Mouse (Mus musculus) liver, adult 2 months (tissue): Measurements from ENCODE around the gene Grik2. TPM values are rescaled to one million over a fixed set of nuclear protein-coding genes. Genes with fewer than 3 reads are reported as not detected.
A peak's percentile ranks its signal among the peaks of the same experiment; 100 is the strongest.

Experiments used
- DNase-seq: peaks from one replicate; pipeline ENCODE4 v3.0.0-alpha.2; 2011; ENCODE audit warnings: low read depth, low spot score; ENCODE audit errors: extremely low read depth
- H3K27ac ChIP-seq: fragments of 200-500 bp; replicated peaks from 2 replicates; pipeline ENCODE4 v1.5.1; 2012; ENCODE audit warnings: low read depth, mild to moderate bottlenecking, control low read depth, inconsistent platforms, low read length; ENCODE audit not compliant: insufficient read depth
- H3K27me3 ChIP-seq: fragments of 200-500 bp; 2 replicates; pipeline ENCODE4 v1.6.1; 2012; ENCODE audit warnings: mild to moderate bottlenecking, moderate library complexity, low read length, inconsistent platforms; ENCODE audit not compliant: control insufficient read depth, insufficient read depth
- H3K36me3 ChIP-seq: fragments of 200-500 bp; 2 replicates; pipeline ENCODE4 v1.6.1; 2012; ENCODE audit warnings: low read length, inconsistent platforms; ENCODE audit not compliant: control insufficient read depth, insufficient read depth
- H3K4me1 ChIP-seq: fragments of 200-500 bp; 2 replicates; pipeline ENCODE4 v1.6.1; 2011; ENCODE audit warnings: low read length; ENCODE audit not compliant: control insufficient read depth, insufficient read depth
- H3K4me3 ChIP-seq: fragments of 200-500 bp; 2 replicates; pipeline ENCODE4 v1.5.1; 2011; ENCODE audit warnings: low read depth, mild to moderate bottlenecking, control low read depth, low read length, moderate library complexity; ENCODE audit not compliant: insufficient read depth
- H3K79me2 ChIP-seq: fragments of 200-500 bp; 2 replicates; pipeline ENCODE4 v1.6.1; 2012; ENCODE audit warnings: inconsistent platforms, mild to moderate bottlenecking, low read length, moderate library complexity; ENCODE audit not compliant: control insufficient read depth, insufficient read depth
- H3K9ac ChIP-seq: fragments of 200-500 bp; 2 replicates; pipeline ENCODE4 v1.6.1; 2012; ENCODE audit warnings: low read depth, mild to moderate bottlenecking, control low read depth, inconsistent platforms, low read length
- CTCF ChIP-seq: fragments of 200-500 bp; IDR thresholded peaks from 2 replicates; pipeline ENCODE4 v1.5.1; 2011; ENCODE audit warnings: low read depth, low read length, control low read depth
- POLR2A ChIP-seq: fragments of 200-500 bp; IDR thresholded peaks from 2 replicates; pipeline ENCODE4 v1.6.1; 2011; ENCODE audit warnings: low read length, control low read depth; ENCODE audit not compliant: insufficient read depth; ENCODE audit errors: extremely low read depth
- WGBS: fragments of 180-500 bp; shearing (Covaris S2); methylation state at CpG from one replicate; pipeline ENCODE4 v1.1.7; 2018; 5-methylcytosine and 5-hydroxymethylcytosine counted together
- polyA plus RNA-seq: library from polyadenylated mRNA; depleted of rRNA; stranded (reverse); fragments of >200 nt; gene quantifications from 2 replicates; pipeline ENCODE4 v1.2.3, GENCODE M21; 2012
- total RNA-seq: library from RNA; depleted of rRNA; stranded (reverse); fragments of >200 nt; gene quantifications from 2 replicates; pipeline ENCODE4 v1.2.3, GENCODE M21; 2014

Gene Grik2
- total and polyA plus RNA-seq, 2 experiments, result not detected

GRCm38 (mm10) chr10:49142658-49143057 is 645.9 kb downstream of the Grik2 start:
- H3K27me3 ChIP-seq, result no peaks in the 10 kb centered on the region
- no peak for TF ChIP-seq POLR2A
- no peak for TF ChIP-seq CTCF
- no peak overlapping the region for H3K4me3 ChIP-seq
- 89% methylated on average over 3 of the region's 3 CpGs for WGBS
- H3K27ac ChIP-seq, result no peak overlapping the region
- H3K9ac ChIP-seq, result no peak overlapping the region
- H3K36me3 ChIP-seq, result no peaks in the 10 kb centered on the region
- no peaks in the 10 kb centered on the region for H3K4me1 ChIP-seq
- no peaks in the 10 kb centered on the region for H3K79me2 ChIP-seq
- no peak for DNase-seq

DNA sequence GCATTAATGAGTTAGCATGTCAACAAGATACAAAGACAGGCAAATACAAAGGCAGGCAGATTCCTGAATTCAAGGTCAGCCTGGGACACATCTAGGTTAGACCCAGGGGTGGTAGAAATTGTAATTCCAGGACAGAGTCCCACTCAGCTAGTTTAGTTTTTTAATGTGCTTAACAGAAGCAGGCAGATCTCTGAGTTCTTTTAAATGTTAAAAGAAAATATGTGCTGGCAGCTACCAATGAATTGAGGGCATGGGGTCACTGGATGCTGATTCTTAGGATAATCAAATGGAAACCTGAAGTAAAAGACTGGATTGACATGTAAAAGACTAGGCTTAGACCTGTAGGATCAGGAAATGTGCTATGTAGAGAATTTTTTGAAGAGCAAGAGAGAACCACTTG is 651.8 kb downstream of the Grik2 start:
- no peaks in the 10 kb centered on the region for H3K36me3 ChIP-seq
- TF ChIP-seq POLR2A (no peak), CTCF (no peak)
- H3K79me2 ChIP-seq, result no peaks in the 10 kb centered on the region
- H3K27ac ChIP-seq, result no peak overlapping the region
- no peak overlapping the region for H3K9ac ChIP-seq
- H3K4me1 ChIP-seq, result no peaks in the 10 kb centered on the region
- no peak for DNase-seq
- H3K4me3 ChIP-seq, result no peak overlapping the region
- H3K27me3 ChIP-seq, result no peaks in the 10 kb centered on the region

DNA sequence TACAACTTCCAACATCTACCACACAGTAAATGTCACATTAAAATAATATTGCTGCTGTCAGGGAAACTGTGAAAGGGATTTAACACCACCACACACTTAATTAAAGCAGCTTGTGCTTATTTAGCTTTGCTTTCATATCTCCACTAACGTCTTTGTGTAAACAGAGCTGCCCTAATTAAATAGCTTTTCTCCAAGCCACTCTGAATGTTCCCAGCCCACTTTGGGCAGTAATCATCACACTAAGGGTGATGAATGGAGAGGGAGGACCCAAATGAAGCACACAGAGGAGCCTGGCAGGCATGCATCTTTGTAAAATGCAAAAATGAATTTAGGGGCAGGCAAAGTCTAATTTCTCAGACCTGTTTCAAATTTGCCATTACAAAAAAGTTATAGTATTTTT is 657.3 kb downstream of the Grik2 start:
- TF ChIP-seq CTCF (no peak), POLR2A (no peak)
- Histone ChIP-seq H3K4me3 (no peak overlapping the region), H3K9ac (no peak overlapping the region), H3K27me3 (no peaks in the 10 kb centered on the region), H3K4me1 (no peaks in the 10 kb centered on the region), H3K79me2 (no peaks in the 10 kb centered on the region), H3K36me3 (no peaks in the 10 kb centered on the region), H3K27ac (no peak overlapping the region)
- WGBS, result 7% methylated on average over 1 of the region's 1 CpGs
- no peak for DNase-seq

DNA sequence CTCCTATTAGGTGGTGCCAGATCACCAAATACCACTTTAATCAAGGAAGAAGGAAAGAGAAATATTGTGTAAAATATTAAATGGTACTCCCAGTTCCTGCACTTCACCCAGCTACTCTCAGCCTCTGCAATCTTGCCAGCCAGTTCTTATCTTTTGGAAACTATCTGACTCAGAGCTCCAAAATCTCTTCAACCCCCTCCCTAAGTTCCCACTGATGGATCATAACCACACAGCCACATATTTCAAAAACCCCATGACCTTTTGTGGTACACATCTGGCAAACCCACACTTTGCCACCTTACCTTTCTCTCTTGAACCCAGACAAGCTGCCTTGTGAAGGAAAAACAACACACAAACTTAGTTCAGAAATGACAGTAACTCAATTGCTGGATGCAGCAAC is 738.2 kb downstream of the Grik2 start:
- H3K27ac ChIP-seq, result no peak overlapping the region
- H3K4me1 ChIP-seq, result no peaks in the 10 kb centered on the region
- no peaks in the 10 kb centered on the region for H3K79me2 ChIP-seq
- no peaks in the 10 kb centered on the region for H3K36me3 ChIP-seq
- no peak for TF ChIP-seq CTCF
- TF ChIP-seq POLR2A, result no peak
- DNase-seq, result peak; percentile 3
- no peaks in the 10 kb centered on the region for H3K27me3 ChIP-seq
- H3K4me3 ChIP-seq, result no peak overlapping the region
- no peak overlapping the region for H3K9ac ChIP-seq

DNA sequence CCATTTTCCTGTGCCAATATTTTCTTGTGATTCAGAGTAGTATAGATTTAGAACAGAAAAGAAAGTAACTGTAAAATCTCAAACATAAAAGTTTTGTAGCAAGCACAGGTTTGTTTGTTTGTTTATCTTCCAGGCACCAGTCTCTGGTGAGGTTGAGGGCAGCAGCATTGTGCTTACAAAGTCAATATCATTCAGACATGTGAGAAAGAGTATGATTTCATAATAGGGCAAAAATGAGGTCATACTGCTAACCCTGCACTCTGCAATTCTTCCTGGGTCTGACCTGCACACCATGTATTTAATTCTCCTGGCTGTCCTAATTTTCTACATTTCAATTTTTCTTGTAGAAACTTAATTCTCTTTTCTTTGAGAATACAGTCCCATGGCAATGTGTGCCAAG is 739.2 kb downstream of the Grik2 start:
- Histone ChIP-seq H3K27me3 (no peaks in the 10 kb centered on the region), H3K36me3 (no peaks in the 10 kb centered on the region), H3K27ac (no peak overlapping the region), H3K79me2 (no peaks in the 10 kb centered on the region), H3K4me3 (no peak overlapping the region), H3K9ac (no peak overlapping the region), H3K4me1 (no peaks in the 10 kb centered on the region)
- DNase-seq, result peak; percentile 78
- TF ChIP-seq POLR2A (no peak), CTCF (no peak)
